Mouse (Mus musculus) spleen, adult 2 months (tissue): Measurements from ENCODE around the gene Mak. TPM values are rescaled to one million over a fixed set of nuclear protein-coding genes. Genes with fewer than 3 reads are reported as not detected.

Experiments
- DNase-seq, 2 experiments: peaks; one replicate each; pipeline versions ENCODE4 v3.0.0 to v3.0.0-alpha.2; 2012 to 2021; ENCODE audit warnings: low spot score in 2 of 2, low read depth in 1 of 2
- H3K27ac ChIP-seq: fragments of 200-500 bp; 2 replicates; pipeline ENCODE4 v1.5.1; 2012; ENCODE audit warnings: low read length, inconsistent platforms; ENCODE audit not compliant: insufficient read depth
- H3K27me3 ChIP-seq: fragments of 200-500 bp; 2 replicates; pipeline ENCODE4 v1.6.1; 2012; ENCODE audit warnings: mild to moderate bottlenecking, moderate library complexity, low read length, inconsistent platforms; ENCODE audit not compliant: control insufficient read depth, insufficient read depth
- H3K36me3 ChIP-seq: fragments of 200-500 bp; 2 replicates; pipeline ENCODE4 v1.6.1; 2012; ENCODE audit warnings: mild to moderate bottlenecking, low read length, inconsistent platforms; ENCODE audit not compliant: control insufficient read depth, insufficient read depth
- H3K4me1 ChIP-seq: fragments of 200-500 bp; 2 replicates; pipeline ENCODE4 v1.6.1; 2011; ENCODE audit warnings: inconsistent platforms; ENCODE audit not compliant: control insufficient read depth, insufficient read depth, insufficient read length
- H3K4me3 ChIP-seq: fragments of 200-500 bp; 2 replicates; pipeline ENCODE4 v1.5.1; 2011; ENCODE audit warnings: mild to moderate bottlenecking, inconsistent platforms; ENCODE audit not compliant: insufficient read depth, insufficient read length; ENCODE audit errors: extremely low read depth
- CTCF ChIP-seq: fragments of 200-500 bp; IDR thresholded peaks from 2 replicates; pipeline ENCODE4 v1.5.1; 2011; ENCODE audit warnings: mild to moderate bottlenecking, inconsistent platforms; ENCODE audit not compliant: insufficient read depth, insufficient read length, insufficient replicate concordance; ENCODE audit errors: extremely low read depth
- POLR2A ChIP-seq: fragments of 200-500 bp; IDR thresholded peaks from 2 replicates; pipeline ENCODE4 v1.6.1; 2011; ENCODE audit warnings: low read depth, low read length, inconsistent platforms
- WGBS: fragments of 180-500 bp; shearing (Covaris S2); methylation state at CpG from one replicate; pipeline ENCODE4 v1.1.7; 2018; 5-methylcytosine and 5-hydroxymethylcytosine counted together
- polyA plus RNA-seq: library from polyadenylated mRNA; depleted of rRNA; stranded (reverse); fragments of >200 nt; gene quantifications from 2 replicates; pipeline ENCODE4 v1.2.3, GENCODE M21; 2012

Gene Mak
- polyA plus RNA-seq, 1 experiment = not detected

GRCm38 (mm10) chr13:41073819-41074218, 5.7 kb downstream of the Mak start:
- H3K4me3 ChIP-seq = no peak overlapping the region
- H3K27me3 ChIP-seq = 0 out of 2 replicates have a peak, but pooled peaks cover 2% of the 10 kb centered on the region
- TF ChIP-seq CTCF = no peak
- TF ChIP-seq POLR2A = no peak
- DNase-seq = no peak
- no peaks in the 10 kb centered on the region for H3K4me1 ChIP-seq
- 76% methylated on average over 5 of the region's 5 CpGs for WGBS
- no peak overlapping the region for H3K27ac ChIP-seq
- no peaks in the 10 kb centered on the region for H3K36me3 ChIP-seq

GRCm38 (mm10) chr13:41071617-41072016, 7.9 kb downstream of the Mak start:
- 88% methylated on average over 11 of the region's 11 CpGs for WGBS
- H3K4me3 ChIP-seq = no peak overlapping the region
- no peak for TF ChIP-seq CTCF
- no peaks in the 10 kb centered on the region for H3K27me3 ChIP-seq
- no peak overlapping the region for H3K27ac ChIP-seq
- no peak for DNase-seq
- no peaks in the 10 kb centered on the region for H3K4me1 ChIP-seq
- no peaks in the 10 kb centered on the region for H3K36me3 ChIP-seq

- Histone ChIP-seq H3K27me3 (no peaks in the 10 kb centered on the region), H3K36me3 (no peaks in the 10 kb centered on the region), H3K27ac (no peak overlapping the region), H3K4me1 (no peaks in the 10 kb centered on the region), H3K4me3 (no peak overlapping the region)
- TF ChIP-seq CTCF (no peak), POLR2A (no peak)
- 98% methylated on average over 4 of the region's 4 CpGs for WGBS
- no peak for DNase-seq
Observed at GRCm38 (mm10) chr13:41067618-41068017, 11.9 kb downstream of the Mak start.

GRCm38 (mm10) chr13:41051965-41052364, 27.5 kb downstream of the Mak start:
- no peak overlapping the region for H3K4me3 ChIP-seq
- TF ChIP-seq CTCF (no peak), POLR2A (no peak)
- no peaks in the 10 kb centered on the region for H3K4me1 ChIP-seq
- 71% methylated on average over 5 of the region's 5 CpGs for WGBS
- DNase-seq = no peak
- H3K27ac ChIP-seq = no peak overlapping the region
- H3K36me3 ChIP-seq = no peaks in the 10 kb centered on the region
- peaks cover 1% of the 10 kb centered on the region; the same call in 1 of the 2 replicates for H3K27me3 ChIP-seq

GRCm38 (mm10) chr13:41047280-41047679, 32.2 kb downstream of the Mak start:
- WGBS = 84% methylated on average over 6 of the region's 6 CpGs
- Histone ChIP-seq H3K27ac (no peak overlapping the region), H3K36me3 (no peaks in the 10 kb centered on the region), H3K4me3 (no peak overlapping the region), H3K4me1 (no peaks in the 10 kb centered on the region), H3K27me3 (peaks cover 1% of the 10 kb centered on the region; the same call in 1 of the 2 replicates)
- TF ChIP-seq CTCF (no peak), POLR2A (no peak)
- no peak for DNase-seq

- 93% methylated on average over 8 of the region's 8 CpGs for WGBS
- H3K27me3 ChIP-seq = peaks cover 1% of the 10 kb centered on the region; the same call in 1 of the 2 replicates
- H3K27ac ChIP-seq = no peak overlapping the region
- no peaks in the 10 kb centered on the region for H3K36me3 ChIP-seq
- H3K4me3 ChIP-seq = no peak overlapping the region
- H3K4me1 ChIP-seq = no peaks in the 10 kb centered on the region
- DNase-seq = no peak
- TF ChIP-seq POLR2A (no peak), CTCF (no peak)
Observed at GRCm38 (mm10) chr13:41045901-41046300, 33.6 kb downstream of the Mak start.

GRCm38 (mm10) chr13:41042511-41042910, 37.0 kb downstream of the Mak start:
- no peak for DNase-seq
- Histone ChIP-seq H3K36me3 (no peaks in the 10 kb centered on the region), H3K27me3 (no peaks in the 10 kb centered on the region), H3K27ac (no peak overlapping the region), H3K4me1 (no peaks in the 10 kb centered on the region), H3K4me3 (no peak overlapping the region)
- 78% methylated on average over 4 of the region's 4 CpGs for WGBS
- no peak for TF ChIP-seq CTCF
- TF ChIP-seq POLR2A = no peak
